Mouse (Mus musculus): Measurements from ENCODE around the gene Ccdc60.
"Not testable (repeated sequence)": the region's sequence is repeated elsewhere in the genome, so short reads cannot be mapped to it uniquely, and the experiment has no call there.

The Ccdc60 gene

DNA sequence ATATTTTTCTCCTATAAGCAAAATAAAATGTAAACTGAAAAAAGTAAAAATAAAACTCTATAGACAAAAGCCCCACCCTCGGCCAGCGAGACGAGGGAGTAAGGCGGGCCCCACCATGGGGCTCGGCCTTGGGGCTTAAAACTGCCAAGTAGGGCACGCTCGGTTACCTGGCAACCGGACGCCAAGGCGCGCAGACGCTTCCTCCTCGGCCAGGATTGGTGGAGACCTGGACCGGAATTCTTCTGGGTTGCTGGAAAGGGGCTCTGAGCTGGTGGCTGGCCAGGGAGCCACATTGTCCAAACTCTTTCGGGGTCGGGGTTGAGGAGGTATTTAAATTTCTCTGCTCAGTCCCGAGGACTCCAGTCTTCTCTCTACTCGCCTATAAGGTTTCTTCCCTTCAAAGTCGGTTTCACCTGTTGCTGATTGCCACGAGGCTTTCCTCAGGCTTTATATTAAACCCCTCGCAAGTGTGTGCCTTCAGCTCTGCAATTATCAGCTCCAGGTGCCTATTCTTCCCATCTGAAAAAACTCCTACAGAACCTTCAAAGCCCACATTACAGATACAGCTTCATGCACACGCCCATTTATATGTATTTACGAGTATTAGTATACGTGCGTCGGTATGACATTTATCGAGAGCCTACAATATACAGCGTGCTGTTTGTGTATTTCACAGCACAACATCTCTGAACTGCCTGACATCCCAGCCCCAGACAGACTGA lies at the start of gene Ccdc60:
Ccdc60 (minus strand) TSS at position 137 of the 722 bp plus-strand sequence.
- no peak for DNase-seq

DNA sequence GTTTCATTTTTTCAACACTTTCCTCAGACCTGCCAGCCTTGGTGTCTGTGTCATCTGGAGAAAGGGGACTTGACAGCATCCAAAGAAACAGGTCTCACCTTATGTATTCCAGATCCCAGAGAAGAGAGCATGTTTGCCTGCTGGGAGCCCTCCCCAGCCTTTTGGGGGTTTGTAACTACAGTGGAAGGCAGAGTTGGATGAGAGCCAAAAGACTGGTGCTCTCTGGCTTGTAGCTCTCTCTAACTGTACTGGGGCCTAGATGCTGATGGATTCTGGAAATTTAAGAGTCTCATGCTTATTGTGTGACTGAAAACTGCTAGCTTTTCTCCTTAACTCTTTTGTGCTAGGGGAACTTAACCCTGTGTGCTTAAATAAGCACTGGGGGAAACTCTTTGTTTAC lies 47.4 kb upstream of the Ccdc60 start:
- no peak for DNase-seq

DNA sequence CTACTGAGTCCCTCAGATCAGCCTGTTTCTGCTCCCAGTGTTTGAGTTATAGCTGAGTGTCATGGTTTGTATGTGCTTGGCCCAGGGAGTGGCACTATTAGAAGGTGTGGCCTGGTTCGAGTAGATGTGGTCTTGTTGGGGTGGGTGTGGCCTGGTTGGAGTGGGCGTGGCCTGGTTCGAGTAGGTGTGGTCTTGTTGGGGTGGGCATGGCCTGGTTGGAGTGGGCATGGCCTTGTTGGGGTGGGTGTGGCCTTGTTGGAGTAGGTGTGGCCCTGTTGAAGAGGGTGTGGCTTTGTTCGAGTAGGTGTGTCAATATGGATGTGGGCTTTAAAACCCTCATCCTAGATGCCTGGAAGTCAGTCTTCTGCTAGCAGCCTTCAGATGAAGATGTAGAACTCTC lies 40.1 kb upstream of the Ccdc60 start:
- DNase-seq, result no peak

DNA sequence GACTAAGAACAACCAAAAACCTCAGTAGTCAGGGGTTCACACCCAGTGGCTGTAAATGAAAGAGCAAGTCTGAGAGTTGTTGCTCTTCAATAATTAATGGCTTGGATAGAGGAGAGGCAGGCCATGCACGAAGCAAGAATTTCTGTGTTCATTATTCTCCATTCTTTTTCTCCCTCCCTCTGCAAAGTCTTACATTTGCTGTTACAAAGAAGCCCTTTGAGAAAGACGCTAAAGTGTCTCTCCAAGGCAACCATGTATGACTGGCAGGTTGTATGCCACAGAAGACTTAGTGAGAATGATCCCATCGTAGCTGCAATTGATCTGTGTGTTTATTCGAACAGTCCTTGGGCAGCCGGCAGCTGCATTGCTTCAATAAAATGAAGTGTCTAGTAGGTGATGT lies 34.6 kb upstream of the Ccdc60 start:
- DNase-seq, result no peak

DNA sequence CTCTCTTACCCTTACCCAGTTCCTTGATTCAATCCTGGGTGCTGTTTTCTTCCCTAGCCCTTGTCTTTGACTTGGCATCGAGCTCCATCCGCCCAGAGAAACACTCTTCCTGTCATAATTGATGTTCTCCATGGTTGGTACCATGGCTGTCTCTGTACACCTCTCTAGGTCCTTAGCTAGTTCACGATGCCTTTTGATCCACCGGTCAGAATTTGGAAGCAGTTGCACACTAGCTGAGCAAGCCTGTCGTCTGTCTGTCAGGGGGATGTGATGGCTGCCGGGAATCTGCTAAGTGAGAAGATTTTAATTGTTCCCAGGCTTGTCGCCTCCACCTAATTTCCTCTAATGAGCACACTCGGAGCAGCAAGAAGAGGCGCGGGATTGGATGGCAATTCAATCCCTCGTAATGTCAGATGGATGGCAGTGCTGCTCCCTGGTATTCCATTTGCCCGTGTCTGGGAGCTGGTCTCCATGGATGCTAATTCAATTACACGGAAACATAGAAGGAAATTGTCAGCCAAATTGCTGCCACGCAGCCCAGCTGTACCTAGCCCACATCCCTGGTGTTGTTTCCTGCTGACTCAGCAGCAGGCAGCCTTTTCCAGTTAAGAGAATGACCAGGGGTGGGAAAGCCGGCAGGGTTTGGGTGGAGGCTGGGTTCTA lies 33.7 kb upstream of the Ccdc60 start:
- DNase-seq, result no peak

DNA sequence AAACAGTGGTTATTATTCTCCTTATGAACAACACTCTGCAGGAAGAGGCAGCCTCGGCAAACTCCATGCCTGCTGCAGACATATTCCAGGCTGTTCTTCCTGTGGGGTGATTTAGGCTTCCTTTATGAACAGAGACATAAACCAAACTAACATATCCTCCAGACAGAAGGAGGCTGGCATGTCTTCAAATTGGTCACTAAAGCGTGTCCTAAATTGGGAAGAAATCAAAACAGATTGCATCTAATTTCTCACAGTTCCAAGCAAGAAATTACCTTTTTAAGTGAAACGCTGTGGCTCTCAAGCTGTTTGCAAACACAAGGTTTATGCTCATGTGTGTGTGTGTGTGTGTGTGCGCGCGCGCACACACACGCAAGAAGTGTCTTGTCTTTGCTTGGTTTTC lies 24.9 kb upstream of the Ccdc60 start:
- DNase-seq, result no peak

DNA sequence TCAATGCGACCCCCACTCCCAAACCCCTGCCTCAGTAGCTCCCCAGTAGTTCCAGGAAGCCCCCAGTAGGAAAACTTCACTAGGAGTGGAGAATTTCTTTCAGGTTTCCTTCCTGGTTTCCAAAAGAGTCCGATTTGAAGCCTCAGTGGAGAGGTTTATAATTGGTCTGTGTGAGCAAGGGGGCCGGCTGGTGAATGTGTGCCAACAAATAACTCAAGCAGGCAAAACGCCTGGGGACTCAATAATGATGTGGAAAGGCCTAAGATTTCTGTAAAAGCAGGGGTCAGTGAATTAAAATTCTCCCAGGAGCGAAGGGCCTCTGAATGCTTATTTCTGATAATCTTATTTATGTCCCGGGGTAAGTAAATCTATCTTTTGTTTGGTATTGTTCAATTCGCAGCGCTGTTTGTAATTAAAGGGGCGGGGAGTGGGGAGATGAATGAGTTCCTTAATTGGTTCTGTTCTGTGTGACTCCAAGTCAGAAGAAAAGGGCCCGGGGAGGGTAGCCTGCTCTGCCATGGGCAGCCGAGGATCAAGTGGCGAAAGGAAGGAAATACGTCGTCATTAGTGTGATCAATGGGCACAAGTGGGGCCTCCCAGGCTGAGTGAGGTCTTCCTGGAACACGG lies 23.4 kb upstream of the Ccdc60 start:
- no peak for DNase-seq

DNA sequence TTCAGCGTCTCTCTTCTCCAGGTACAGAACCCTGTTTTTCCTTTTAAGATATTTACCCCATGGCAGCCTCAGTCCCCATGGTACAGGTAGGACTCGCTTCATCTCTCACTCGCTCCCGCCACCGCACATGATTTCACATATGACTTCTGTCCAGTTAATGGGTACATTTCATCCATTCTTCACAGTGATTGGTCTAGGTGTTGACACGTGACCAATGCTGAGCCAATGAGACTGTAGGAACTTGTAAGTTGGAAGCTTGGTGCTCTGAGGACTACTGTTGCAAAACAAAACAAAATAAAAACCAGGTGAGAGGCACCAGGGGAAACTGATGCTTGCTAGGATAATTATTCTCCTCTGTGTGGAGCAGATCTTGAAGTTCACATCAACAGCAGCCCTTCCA lies 22.9 kb upstream of the Ccdc60 start:
- no peak for DNase-seq

DNA sequence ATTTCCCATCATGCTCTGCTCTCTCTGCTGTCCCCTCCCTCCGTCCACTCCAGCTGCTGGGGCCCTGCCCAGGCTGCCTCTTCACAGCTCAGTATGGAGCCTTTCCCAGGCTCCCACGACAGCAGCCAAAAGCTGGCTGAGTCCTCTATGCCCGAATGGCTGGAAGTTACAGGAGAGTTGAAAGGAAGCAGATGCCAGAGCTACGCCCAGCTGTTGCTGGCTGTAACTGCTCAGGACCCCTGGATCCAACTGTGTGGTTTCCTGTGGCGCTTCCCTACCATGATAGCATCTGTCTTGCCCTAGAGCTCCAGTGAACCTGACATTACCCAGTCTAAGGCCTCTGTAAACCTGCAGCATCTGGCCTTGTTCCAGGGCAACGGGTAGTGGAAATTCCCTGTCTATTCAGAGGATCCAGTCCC lies 20.6 kb upstream of the Ccdc60 start:
- DNase-seq, result no peak

DNA sequence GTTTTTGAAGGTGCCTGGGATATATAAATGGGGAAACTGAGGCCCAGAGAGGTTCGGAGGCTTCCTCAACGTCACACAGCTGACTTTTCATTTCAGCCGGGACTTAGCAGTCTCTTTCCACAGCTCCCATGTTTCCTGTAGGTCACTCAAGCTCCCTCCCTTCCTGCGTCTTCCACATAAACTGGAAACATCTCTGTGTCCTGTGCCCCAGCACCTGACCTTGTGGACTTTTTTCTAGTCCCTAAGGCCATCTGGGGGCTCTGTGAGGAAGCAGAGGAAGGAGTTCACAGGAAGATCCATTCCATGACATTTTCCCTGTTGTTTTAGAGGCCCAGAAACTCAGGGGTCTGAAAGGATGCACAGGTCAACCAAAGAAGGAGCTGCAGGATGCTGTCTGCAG lies 16.8 kb upstream of the Ccdc60 start:
- DNase-seq, result no peak

DNA sequence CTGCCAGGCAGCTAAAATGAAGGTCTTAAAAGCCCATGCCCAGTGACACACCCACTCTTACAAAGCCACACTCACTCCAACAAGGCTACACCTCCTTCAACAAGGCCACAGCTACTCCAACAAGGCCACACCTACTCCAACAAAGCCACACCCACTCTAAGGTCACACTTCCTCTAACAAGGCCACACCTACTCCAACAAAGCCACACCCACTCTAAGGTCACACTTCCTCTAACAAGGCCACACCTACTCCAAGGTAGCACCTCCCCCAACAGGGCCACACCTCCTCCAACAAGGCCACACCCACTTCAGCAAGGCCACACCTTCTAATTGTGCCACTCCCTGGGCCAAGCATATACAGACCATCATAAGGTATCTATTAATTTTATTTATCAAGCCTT lies 16.4 kb upstream of the Ccdc60 start:
- not testable (repeated sequence) for DNase-seq

DNA sequence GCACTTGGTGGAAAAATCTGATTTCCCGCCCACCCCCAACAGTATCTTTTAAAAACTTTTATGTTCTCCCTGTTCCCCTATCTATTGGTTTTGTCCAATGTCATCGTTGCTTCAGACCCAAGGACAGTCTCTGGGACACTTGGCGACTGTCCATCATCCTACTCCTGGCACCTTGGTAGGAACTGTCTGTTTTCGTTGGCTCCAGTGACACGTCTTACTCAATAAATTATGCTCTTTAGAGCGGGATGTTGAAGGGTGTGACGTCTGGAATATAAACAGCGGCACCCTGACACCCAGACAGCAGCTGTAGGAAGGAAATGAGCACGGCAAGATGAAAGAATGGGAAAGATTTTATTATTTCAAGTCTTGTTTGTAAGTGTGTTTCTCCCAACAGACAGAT lies 12.2 kb upstream of the Ccdc60 start:
- no peak for DNase-seq

DNA sequence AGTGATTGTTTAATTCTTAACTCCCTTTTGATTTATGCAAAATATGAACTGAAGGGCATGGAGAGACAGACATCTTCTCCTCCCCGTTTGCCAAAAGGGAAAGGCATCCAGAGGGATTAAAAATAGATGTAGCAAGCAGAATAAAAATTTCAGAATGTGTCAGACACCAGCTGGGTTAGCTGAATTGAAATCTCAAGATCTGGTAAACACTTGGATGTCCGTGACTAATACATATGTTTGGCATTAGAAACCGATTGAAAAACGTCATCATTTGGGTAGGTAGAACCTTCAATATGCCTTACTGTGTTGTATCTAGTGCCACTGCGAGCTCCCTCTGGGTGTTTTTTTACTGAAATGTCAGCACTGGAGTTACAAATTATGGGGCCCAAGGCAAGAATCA lies 4.7 kb upstream of the Ccdc60 start:
- DNase-seq, result no peak

DNA sequence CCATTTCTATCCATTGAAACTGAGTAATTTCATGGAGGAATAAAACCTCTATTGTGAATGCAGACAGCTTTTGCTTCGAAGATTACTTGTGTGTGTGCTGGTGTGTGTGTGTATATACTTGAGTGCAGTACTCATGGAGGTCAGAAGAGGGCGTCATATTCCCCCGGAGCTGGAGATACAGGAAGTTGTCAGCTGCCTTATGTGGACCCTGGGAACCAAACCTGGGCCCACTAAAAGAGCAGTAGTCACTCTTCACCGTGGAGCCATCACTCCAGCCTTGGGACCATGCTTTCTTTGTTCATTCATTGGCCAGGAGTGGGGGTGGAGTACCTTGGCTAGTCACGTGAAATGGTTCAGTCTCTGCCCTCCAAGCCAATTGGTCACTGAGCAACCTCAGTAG lies 1.8 kb upstream of the Ccdc60 start:
- DNase-seq, result no peak

DNA sequence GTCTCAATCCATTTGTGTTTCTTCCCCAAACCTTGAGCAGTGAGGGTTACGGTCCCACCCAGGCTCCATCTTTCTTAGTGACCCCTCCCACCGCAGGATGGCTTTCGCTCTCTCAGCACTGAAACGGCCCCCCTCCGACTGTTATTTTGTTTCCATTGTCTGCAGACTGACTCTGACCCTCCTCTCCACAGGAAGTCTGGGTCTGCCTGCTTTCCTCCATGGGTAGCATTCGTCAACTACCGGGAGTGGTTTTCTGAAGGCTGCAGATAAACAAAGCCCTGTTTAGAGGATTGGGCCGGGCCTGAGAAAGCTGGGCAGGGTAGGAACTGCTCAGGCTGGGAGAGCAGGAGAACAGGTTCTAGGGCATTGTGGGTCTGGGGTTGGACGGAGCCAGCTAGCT lies 1.1 kb upstream of the Ccdc60 start:
- DNase-seq, result no peak

DNA sequence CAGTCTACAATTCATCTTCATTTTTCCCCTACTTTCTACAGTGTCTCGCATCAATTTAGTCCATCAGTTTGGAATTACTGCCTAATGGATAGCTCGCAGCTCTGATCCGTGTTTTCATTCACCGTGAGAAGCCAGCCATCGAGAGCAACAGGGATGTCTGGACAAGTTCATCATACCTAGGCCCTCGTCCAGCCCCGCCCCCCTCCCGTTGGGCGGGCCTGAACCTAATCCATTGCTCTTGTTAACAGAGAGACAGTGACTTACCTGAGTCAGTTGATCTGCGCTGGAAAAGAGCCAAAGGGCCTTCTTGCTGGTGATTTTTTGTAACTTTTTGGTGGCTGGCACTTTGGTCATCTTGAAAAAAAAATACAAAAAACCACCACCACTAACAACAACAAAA lies 602 bp downstream of the Ccdc60 start:
- no peak for DNase-seq

DNA sequence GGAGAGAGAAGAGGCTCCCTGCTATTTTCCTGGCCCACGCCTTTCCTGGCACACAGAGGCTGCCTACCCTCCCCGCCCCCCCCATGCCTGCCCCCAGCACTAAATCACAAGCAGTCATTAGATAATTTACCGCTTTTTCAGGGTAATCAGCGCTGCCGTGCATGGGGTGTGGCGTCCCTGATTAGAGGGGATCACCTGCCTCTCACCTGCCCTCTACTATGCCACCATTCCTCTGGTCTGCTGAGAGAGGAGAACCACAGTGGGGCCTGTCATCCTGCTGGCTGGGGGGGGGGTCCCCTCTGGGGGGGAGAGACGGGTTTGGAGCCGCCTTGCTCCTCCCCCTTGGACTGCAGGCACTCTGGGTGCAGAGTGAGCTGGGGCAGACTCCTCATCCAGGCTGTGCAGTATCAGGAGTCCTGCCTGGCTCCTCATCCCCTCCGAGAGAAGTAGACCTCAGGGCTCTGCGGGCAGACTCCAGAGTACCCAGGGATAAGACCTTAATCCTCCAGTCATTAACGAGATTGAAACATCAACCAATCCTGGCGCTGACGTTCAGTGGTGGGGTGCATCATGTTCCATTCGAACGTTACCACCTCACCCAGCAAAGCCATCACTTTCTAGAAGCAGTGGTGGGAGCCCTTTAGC lies 3.1 kb downstream of the Ccdc60 start:
- DNase-seq, result no peak

DNA sequence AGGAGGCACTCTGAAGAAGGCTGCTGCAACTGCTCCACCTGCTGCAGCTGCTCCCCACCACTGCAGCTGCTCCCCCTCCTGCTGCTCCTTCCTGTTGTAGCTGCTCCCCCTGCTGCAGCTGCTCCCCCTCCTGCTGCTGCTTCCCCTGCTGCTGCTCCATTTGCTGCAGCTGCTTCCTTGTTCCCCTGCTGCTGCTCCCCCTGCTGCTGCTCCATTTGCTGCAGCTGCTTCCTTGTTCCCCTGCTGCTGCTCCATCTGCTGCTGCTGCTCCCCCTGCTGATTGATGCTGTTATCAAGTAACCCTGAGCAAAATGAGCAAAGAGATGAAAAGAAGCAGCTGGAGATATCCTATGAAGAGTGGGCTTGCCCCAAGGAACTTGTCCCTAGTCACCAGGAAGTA lies 8.3 kb downstream of the Ccdc60 start:
- DNase-seq, result no peak

DNA sequence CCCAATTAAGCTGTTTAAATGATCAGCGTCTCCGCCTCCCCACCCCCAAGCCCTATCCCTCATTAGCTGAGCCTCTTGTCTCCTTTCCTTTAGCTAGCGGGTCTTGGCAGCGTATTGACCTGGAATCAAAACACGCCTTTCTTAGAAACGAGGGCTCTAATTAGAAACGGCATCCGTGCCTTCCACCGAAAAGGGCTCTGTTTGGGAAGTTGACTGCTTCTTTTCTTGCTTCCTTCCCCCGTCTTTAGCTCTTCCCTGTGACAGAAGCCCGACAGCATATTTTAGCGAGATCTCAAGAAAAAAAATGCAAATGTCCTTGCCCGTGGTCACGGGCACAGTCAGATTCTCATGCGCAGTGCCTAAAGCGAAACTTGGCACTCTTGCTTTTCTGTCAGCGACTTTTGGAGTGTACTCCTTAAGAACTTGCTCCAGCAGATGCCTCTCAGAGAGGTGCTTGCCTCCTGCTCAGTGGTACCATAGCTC lies 10.3 kb downstream of the Ccdc60 start:
- DNase-seq, result no peak

DNA sequence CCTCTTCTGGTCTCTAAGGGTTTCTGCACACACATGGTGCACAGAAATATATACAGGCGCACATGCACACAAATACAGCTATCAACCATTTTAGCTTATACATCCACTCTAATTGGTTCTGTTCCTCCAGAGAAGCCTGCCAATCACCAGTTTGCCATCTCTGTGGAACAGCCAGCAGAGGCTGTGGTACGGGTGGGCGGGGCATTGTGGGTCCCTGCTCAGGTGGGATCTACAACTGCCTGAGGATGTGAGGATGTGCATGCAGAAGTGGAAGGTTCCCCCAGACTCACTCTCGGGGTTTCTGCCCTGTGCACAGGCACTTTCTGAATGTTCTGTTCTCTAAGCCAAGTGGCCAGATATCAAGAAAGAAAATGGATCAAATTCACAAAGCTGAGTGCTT lies 10.8 kb downstream of the Ccdc60 start:
- no peak for DNase-seq

DNA sequence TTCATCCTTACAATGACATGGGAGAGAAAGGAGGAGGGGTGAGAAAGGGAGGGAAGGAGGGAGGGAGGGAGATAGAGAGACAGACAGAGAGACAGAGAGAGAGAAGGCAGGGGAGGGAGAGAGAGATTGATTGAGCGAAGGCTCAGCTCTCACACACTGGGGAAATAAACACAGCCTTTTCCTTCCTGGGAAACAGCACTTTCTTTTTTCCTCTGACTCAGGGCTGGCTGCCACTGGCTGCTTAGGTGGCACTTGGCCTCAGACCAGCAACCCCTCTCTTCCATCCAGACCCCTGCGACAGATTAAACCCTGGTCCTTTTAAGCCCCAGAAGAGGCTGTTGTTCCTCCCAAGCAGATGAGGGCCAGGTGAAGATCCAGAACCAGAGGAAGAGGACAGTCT lies 14.0 kb downstream of the Ccdc60 start:
- no peak for DNase-seq

DNA sequence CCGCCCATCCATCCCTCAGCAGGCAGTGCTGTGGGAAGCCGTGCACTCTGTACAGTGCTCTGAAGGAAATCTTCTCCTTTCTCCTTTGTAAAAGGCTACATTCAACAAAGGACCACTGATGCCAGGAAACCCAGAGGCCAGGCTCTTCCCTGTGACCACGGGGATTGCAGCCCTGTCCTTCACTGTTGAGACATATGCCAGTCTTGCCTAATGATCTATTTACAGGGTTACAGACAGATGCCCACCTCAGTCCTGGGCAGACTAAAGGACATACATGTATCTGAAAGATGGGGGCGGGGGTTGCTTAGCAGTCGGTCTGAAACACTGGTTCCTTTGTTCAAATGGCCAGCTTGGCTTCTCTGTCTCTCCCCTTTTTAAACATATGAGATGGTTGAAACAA lies 14.4 kb downstream of the Ccdc60 start:
- DNase-seq, result no peak

DNA sequence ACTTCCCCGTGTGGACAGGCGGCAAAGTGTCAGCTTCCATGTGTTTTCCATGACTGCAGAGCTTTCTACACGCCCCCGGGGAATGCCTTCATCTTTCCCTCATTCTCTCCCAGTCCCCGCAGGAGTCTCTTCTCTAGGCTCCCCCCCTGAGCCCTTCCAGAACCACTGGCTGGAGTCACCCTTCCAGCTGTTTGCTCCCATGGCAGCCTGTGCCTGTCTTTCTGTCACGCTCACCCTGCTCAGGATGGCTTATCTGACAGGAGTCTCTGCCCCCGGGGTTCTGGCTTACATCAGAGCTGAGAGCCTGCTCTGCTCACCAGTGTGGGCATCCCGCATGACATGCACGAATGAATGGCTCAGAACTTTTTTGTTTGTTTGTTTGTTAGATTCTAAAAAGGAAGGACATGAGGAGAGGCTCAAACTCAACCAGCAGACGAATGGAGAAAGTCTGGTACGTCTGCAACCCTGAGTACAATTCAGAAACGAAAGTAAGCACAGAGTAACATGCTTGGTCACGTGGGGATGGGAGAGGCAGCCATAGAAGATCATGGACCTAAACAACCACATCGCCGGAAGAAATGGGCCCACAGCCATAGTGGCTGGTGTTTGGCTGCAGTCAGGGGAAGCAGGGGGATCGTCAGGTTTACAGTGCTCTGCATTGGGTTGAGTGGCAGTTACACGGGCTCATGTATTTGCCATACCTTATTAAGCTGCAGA lies 17.1 kb downstream of the Ccdc60 start:
- DNase-seq, result no peak
